8 mouse cellular contexts compared by ENCODE assay signal in genomic region chr17:36272643-36273366, GRCm38 (mm10). TPM values are rescaled to one million over a fixed set of nuclear protein-coding genes. Genes with fewer than 3 reads are reported as not detected.
DNase-seq lines count a peak whose midpoint lies in the region; ATAC-seq and TF ChIP-seq lines count a peak whose summit lies in the region.

No protein-coding gene starts in this region.

- H3K4me3 ChIP-seq in heart, embryonic 10.5 days: peak overlapping the region; percentile 99
- H3K4me3 ChIP-seq in CH12.LX (replicated peaks in 1 of 3; ENCODE audit: low read depth in 2 of 3, low read length in 2 of 3, poor library complexity in 1 of 3): peak overlapping the region; percentile 91 to 95 (median 95)
- peak overlapping the region; percentile 98 for H3K4me3 ChIP-seq in forebrain, embryonic 15.5 days
- H3K4me3 ChIP-seq in liver, embryonic 16.5 days (ENCODE audit: low read depth, low read length): peak overlapping the region; percentile 92

- no peak for TF ChIP-seq CTCF in CH12.LX (conservative IDR thresholded peaks at IDR 0.05 in 1 of 2, IDR thresholded peaks at IDR 0.05 in 1 of 2; ENCODE audit: low read depth in 2 of 2, low read length in 2 of 2)

- peaks cover 51% of the 10 kb centered on the region for H3K79me2 ChIP-seq in CH12.LX (replicated peaks; ENCODE audit: control insufficient read depth, extremely low read depth, insufficient read depth, poor library complexity, severe bottlenecking)

- no peak overlapping the region for H3K27ac ChIP-seq in heart, embryonic 10.5 days
- H3K27ac ChIP-seq in CH12.LX (ENCODE audit: insufficient read depth, low read depth): peak overlapping the region; percentile 41; the same call in 1 of the 2 replicates
- H3K27ac ChIP-seq in forebrain, embryonic 15.5 days (replicated peaks): no peak overlapping the region
- no peak overlapping the region for H3K27ac ChIP-seq in liver, embryonic 16.5 days (ENCODE audit: low read length)

- WGBS in heart, embryonic 10.5 days: 87% methylated on average over 9 of the region's 9 CpGs
- 89% methylated on average over 9 of the region's 9 CpGs for WGBS in forebrain, embryonic 15.5 days
- 58% methylated on average over 9 of the region's 9 CpGs for WGBS in liver, embryonic 16.5 days (ENCODE audit: insufficient replicate concordance)

- no peaks in the 10 kb centered on the region for H3K9me3 ChIP-seq in heart, embryonic 10.5 days
- peaks cover 2% of the 10 kb centered on the region for H3K9me3 ChIP-seq in CH12.LX (replicated peaks; ENCODE audit: low read length)
- no peaks in the 10 kb centered on the region for H3K9me3 ChIP-seq in forebrain, embryonic 15.5 days
- H3K9me3 ChIP-seq in liver, embryonic 16.5 days (replicated peaks; ENCODE audit: control insufficient read depth, low read length): no peaks in the 10 kb centered on the region

- H3K9ac ChIP-seq in CH12.LX (ENCODE audit: insufficient read depth, low read depth): peak overlapping the region; percentile 99
- H3K9ac ChIP-seq in forebrain, embryonic 15.5 days (replicated peaks): peak overlapping the region; percentile 87
- peak overlapping the region; percentile 2; the same call in 1 of the 2 replicates for H3K9ac ChIP-seq in liver, embryonic 16.5 days (ENCODE audit: low read depth, low read length)

- no peak for TF ChIP-seq RAD21 in CH12.LX (IDR thresholded peaks at IDR 0.05; ENCODE audit: low read depth, low read length)

- no peak for ATAC-seq in forebrain, embryonic 15.5 days (replicated peaks)
- ATAC-seq in liver, embryonic 16.5 days (ENCODE audit: low read depth): no peak
- ATAC-seq in CD4-positive, CD25-positive, alpha-beta regulatory T cell, adult 4 months: no peak

- no peak for DNase-seq in heart, embryonic 10.5 days (ENCODE audit: low spot score)
- no peak for DNase-seq in heart, adult 8-10 months (ENCODE audit: low spot score)
- no peak for DNase-seq in CH12.LX (ENCODE audit: extremely low read depth)
- no peak for DNase-seq in thymus, postnatal 25 days
- no peak for DNase-seq in layer of hippocampus, postnatal 14 days (ENCODE audit: low spot score in 2 of 2)

- peaks cover 38% of the 10 kb centered on the region for H3K36me3 ChIP-seq in heart, embryonic 10.5 days
- H3K36me3 ChIP-seq in CH12.LX (replicated peaks in 1 of 2; ENCODE audit: control insufficient read depth in 1 of 2, insufficient read depth in 1 of 2, low read length in 1 of 2): peaks cover 14 to 49% of the 10 kb centered on the region in 2 experiments
- H3K36me3 ChIP-seq in forebrain, embryonic 15.5 days: peaks cover 6% of the 10 kb centered on the region
- peaks cover 4% of the 10 kb centered on the region for H3K36me3 ChIP-seq in liver, embryonic 16.5 days (ENCODE audit: control insufficient read depth, insufficient read depth)

- no peaks in the 10 kb centered on the region for H3K27me3 ChIP-seq in heart, embryonic 10.5 days (ENCODE audit: insufficient read depth, poor library complexity, severe bottlenecking)
- H3K27me3 ChIP-seq in CH12.LX (replicated peaks): no peaks in the 10 kb centered on the region
- no peaks in the 10 kb centered on the region for H3K27me3 ChIP-seq in forebrain, embryonic 15.5 days
- no peaks in the 10 kb centered on the region for H3K27me3 ChIP-seq in liver, embryonic 16.5 days (ENCODE audit: control insufficient read depth, insufficient read depth, low read depth, low read length)

- H3K4me1 ChIP-seq in heart, embryonic 10.5 days: peaks cover 17% of the 10 kb centered on the region
- peaks cover 5 to 47% of the 10 kb centered on the region in 2 experiments for H3K4me1 ChIP-seq in CH12.LX (ENCODE audit: control insufficient read depth in 1 of 2, insufficient read depth in 2 of 2)
- H3K4me1 ChIP-seq in forebrain, embryonic 15.5 days: peaks cover 41% of the 10 kb centered on the region
- H3K4me1 ChIP-seq in liver, embryonic 16.5 days (ENCODE audit: control insufficient read depth, low read depth, low read length): peaks cover 26% of the 10 kb centered on the region

- dilution Hi-C loops in CH12.LX (cut with MboI; ENCODE audit: extremely low pct_ligation_motif_present, extremely low pct_unique_long_range_greater_than_20kb, low sequenced_read_pairs): no loop called here

- in situ Hi-C loops in CH12.LX (cut with MboI; ENCODE audit: low pct_ligation_motif_present, low pct_unique_long_range_greater_than_20kb, low sequenced_read_pairs): no loop called here

- TF ChIP-seq POLR2A in CH12.LX (IDR thresholded peaks at IDR 0.05; ENCODE audit: low read depth, low read length): no peak

- TF ChIP-seq EP300 in CH12.LX (IDR thresholded peaks at IDR 0.05; ENCODE audit: low read length): no peak

- peak overlapping the region; percentile 96 for H3K4me2 ChIP-seq in CH12.LX (ENCODE audit: insufficient read depth, low read depth, poor library complexity, severe bottlenecking)
- H3K4me2 ChIP-seq in forebrain, embryonic 15.5 days (replicated peaks): peak overlapping the region; percentile 91
- peak overlapping the region; percentile 96 for H3K4me2 ChIP-seq in liver, embryonic 16.5 days (ENCODE audit: low read depth, low read length)

TF ChIP-seq in CH12.LX, 34 proteins besides CTCF, POLR2A, EP300 and RAD21 (continues in another document):
- no peak for TF ChIP-seq NELFE (IDR thresholded peaks at IDR 0.05; ENCODE audit: low read depth, low read length)
- TF ChIP-seq MXI1 (IDR thresholded peaks at IDR 0.05; ENCODE audit: low read depth, low read length): peak; percentile 66; the same call in 1 of the 2 replicates
- no peak for TF ChIP-seq MEF2A (IDR thresholded peaks at IDR 0.05; ENCODE audit: borderline replicate concordance, low read depth, low read length)
- no peak for TF ChIP-seq SMC3 (IDR thresholded peaks at IDR 0.05; ENCODE audit: low read depth, low read length)
- TF ChIP-seq CHD2 (IDR thresholded peaks at IDR 0.05; ENCODE audit: low read length): no peak
- TF ChIP-seq SIN3A (IDR thresholded peaks at IDR 0.05; ENCODE audit: low read length): no peak
- TF ChIP-seq GABPA (IDR thresholded peaks at IDR 0.05; ENCODE audit: insufficient replicate concordance, low read depth, low read length): no peak
- TF ChIP-seq ZMIZ1 (IDR thresholded peaks at IDR 0.05; ENCODE audit: low read depth, low read length): no peak
- peak; percentile 71; the same call in 1 of the 2 replicates for TF ChIP-seq MYC (IDR thresholded peaks at IDR 0.05; ENCODE audit: low read depth, low read length)
- no peak for TF ChIP-seq IRF4 (IDR thresholded peaks at IDR 0.05; ENCODE audit: low read depth, low read length)
- TF ChIP-seq BHLHE40 (IDR thresholded peaks at IDR 0.05; ENCODE audit: low read depth, low read length): no peak
- TF ChIP-seq TBP (conservative IDR thresholded peaks at IDR 0.05; ENCODE audit: low read depth, low read length): no peak
- no peak for TF ChIP-seq UBTF (IDR thresholded peaks at IDR 0.05; ENCODE audit: low read depth, low read length)
- TF ChIP-seq NRF1 (IDR thresholded peaks at IDR 0.05; ENCODE audit: low read depth, low read length): no peak
- no peak for TF ChIP-seq KAT2A (IDR thresholded peaks at IDR 0.05; ENCODE audit: insufficient replicate concordance, low read length)

RNA-seq across cellular contexts. Expression of gene Trim39, which starts 0.8 kb away (rescaled TPM):
- polyA plus RNA-seq in heart, embryonic 10.5 days (2016; fragmentation: Nextera tagmentation; extraction: Ambion mirVana): 11.7 and 13.7 TPM in 2 replicates
- total RNA-seq in heart, adult 8-10 months (2022): 1 to 10 TPM; 6.3 to 7.1 (median 6.9) TPM
- total RNA-seq in CH12.LX (2012; rRNA removed): 10.4 and 12.6 TPM in 2 replicates
- total RNA-seq in CH12.LX (2014; rRNA removed): 11.1 and 12.3 TPM in 2 replicates
- 14.2 and 14.5 TPM in 2 replicates for polyA plus RNA-seq in CH12.LX (2012; ENCODE audit: insufficient read length, low read depth)
- polyA plus RNA-seq in forebrain, embryonic 15.5 days (2015; fragmentation: Nextera tagmentation; extraction: Ambion mirVana): 25.7 and 26.4 TPM in 2 replicates
- 4.6 and 5.0 TPM in 2 replicates for polyA plus RNA-seq in liver, embryonic 16.5 days (2015; fragmentation: Nextera tagmentation; extraction: Ambion mirVana)
- 10 to 100 TPM; 17.2 to 25.9 TPM for polyA plus RNA-seq in CD4-positive, CD25-positive, alpha-beta regulatory T cell, adult 4 months (2017; shearing (Covaris generic))
- total RNA-seq in layer of hippocampus, postnatal 14 days (2021): 10 to 100 TPM; 20.4 to 21.4 TPM

RNA-seq across cellular contexts. Expression of gene H2-M10.2, which starts 13.5 kb away (rescaled TPM):
- polyA plus RNA-seq in heart, embryonic 10.5 days (2016; fragmentation: Nextera tagmentation; extraction: Ambion mirVana): not detected in 2 replicates
- not detected for total RNA-seq in heart, adult 8-10 months (2022)
- total RNA-seq in CH12.LX (2012; rRNA removed) (6.0 and 7.0 TPM in 2 replicates), CH12.LX (2014; rRNA removed) (not detected in 2 replicates)
- 0.26 TPM in 1 of 2 replicates, not detected in the other for polyA plus RNA-seq in CH12.LX (2012; ENCODE audit: insufficient read length, low read depth)
- not detected in 2 replicates for polyA plus RNA-seq in forebrain, embryonic 15.5 days (2015; fragmentation: Nextera tagmentation; extraction: Ambion mirVana)
- polyA plus RNA-seq in liver, embryonic 16.5 days (2015; fragmentation: Nextera tagmentation; extraction: Ambion mirVana): not detected in 2 replicates
- polyA plus RNA-seq in CD4-positive, CD25-positive, alpha-beta regulatory T cell, adult 4 months (2017; shearing (Covaris generic)): under 1 TPM in 1 of 2 experiments, not detected in 1; 0.39 TPM
- not detected for total RNA-seq in layer of hippocampus, postnatal 14 days (2021)

RNA-seq across cellular contexts. Expression of gene Rpp21, which starts 14.9 kb away (rescaled TPM):
- 106 and 108 TPM in 2 replicates for polyA plus RNA-seq in heart, embryonic 10.5 days (2016; fragmentation: Nextera tagmentation; extraction: Ambion mirVana)
- 10 to 100 TPM; 34.4 to 55.3 (median 45.5) TPM for total RNA-seq in heart, adult 8-10 months (2022)
- total RNA-seq in CH12.LX (2012; rRNA removed): 53.8 and 59.7 TPM in 2 replicates
- 22.5 and 25.4 TPM in 2 replicates for total RNA-seq in CH12.LX (2014; rRNA removed)
- polyA plus RNA-seq in CH12.LX (2012; ENCODE audit: insufficient read length, low read depth): 44.2 and 50.5 TPM in 2 replicates
- polyA plus RNA-seq in forebrain, embryonic 15.5 days (2015; fragmentation: Nextera tagmentation; extraction: Ambion mirVana): 101 and 105 TPM in 2 replicates
- 54.1 and 59.3 TPM in 2 replicates for polyA plus RNA-seq in liver, embryonic 16.5 days (2015; fragmentation: Nextera tagmentation; extraction: Ambion mirVana)
- polyA plus RNA-seq in CD4-positive, CD25-positive, alpha-beta regulatory T cell, adult 4 months (2017; shearing (Covaris generic)): 100 to 1,000 TPM; 191 to 211 TPM
- 10 to 100 TPM; 44.0 to 47.0 TPM for total RNA-seq in layer of hippocampus, postnatal 14 days (2021)

RNA-seq across cellular contexts. Expression of gene H2-M10.1, which starts 53.1 kb away (rescaled TPM):
- polyA plus RNA-seq in heart, embryonic 10.5 days (2016; fragmentation: Nextera tagmentation; extraction: Ambion mirVana): not detected in 2 replicates
- not detected for total RNA-seq in heart, adult 8-10 months (2022)
- total RNA-seq in CH12.LX (2012; rRNA removed) (16.7 and 21.4 TPM in 2 replicates), CH12.LX (2014; rRNA removed) (0.43 and 0.78 TPM in 2 replicates)
- polyA plus RNA-seq in CH12.LX (2012; ENCODE audit: insufficient read length, low read depth): 0.66 and 1.5 TPM in 2 replicates
- not detected in 2 replicates for polyA plus RNA-seq in forebrain, embryonic 15.5 days (2015; fragmentation: Nextera tagmentation; extraction: Ambion mirVana)
- polyA plus RNA-seq in liver, embryonic 16.5 days (2015; fragmentation: Nextera tagmentation; extraction: Ambion mirVana): not detected in 2 replicates
- not detected for polyA plus RNA-seq in CD4-positive, CD25-positive, alpha-beta regulatory T cell, adult 4 months (2017; shearing (Covaris generic))
- not detected for total RNA-seq in layer of hippocampus, postnatal 14 days (2021)

Comparison
In these comparisons a context has a peak if more than half of its experiments do, and no peak if none do; other contexts are left out.
1. H3K9ac ChIP-seq: peak in every context shown above with its lines; median percentile 99 in CH12.LX; 87 in forebrain, embryonic 15.5 days; 2 in liver, embryonic 16.5 days.